Mouse (Mus musculus): ENCODE data around the gene Hsd11b1. TPM values are rescaled to one million over a fixed set of nuclear protein-coding genes. Genes with fewer than 3 reads are reported as not detected.

Hsd11b1 gene
- polyA plus RNA-seq, 1 experiment from 2014 or later = 3.0 TPM

DNA sequence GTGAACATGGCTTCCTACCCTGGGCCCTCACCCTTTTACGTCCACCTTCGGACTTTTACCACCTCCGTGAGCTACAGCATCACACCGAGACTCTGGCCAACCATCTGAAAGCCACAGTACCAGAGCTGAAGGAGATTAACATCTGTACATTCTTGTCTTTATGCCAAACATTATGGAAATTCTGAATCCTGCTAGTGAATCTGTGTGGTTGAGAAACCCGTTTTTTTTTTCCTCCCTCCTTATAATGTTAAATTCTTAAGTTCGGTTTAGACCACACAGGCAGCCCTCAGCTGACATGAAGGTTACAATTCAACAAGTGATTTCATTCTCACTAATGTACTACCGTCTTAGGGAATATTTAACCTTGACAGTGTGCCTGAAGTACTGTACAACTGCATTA, 28.9 kb downstream of the Hsd11b1 start:
- WGBS = 59% methylated on average over 7 of the region's 7 CpGs
- ATAC-seq (ENCODE audit: low FRiP score, low TSS enrichment) = no peak
- H3K27me3 ChIP-seq (ENCODE audit: control insufficient read depth, insufficient read depth, low read length) = no peaks in the 10 kb centered on the region
- TF ChIP-seq EP300 (optimal IDR thresholded peaks at IDR 0.05) (no peak), CTCF (IDR thresholded peaks at IDR 0.05; ENCODE audit: low read depth) (no peak)
- H3K9ac ChIP-seq (ENCODE audit: low read length) = no peak overlapping the region
- no peak for DNase-seq (ENCODE audit: low spot score)
- no peaks in the 10 kb centered on the region for H3K36me3 ChIP-seq (ENCODE audit: control insufficient read depth, insufficient read depth, low read length)
- no peak overlapping the region for H3K27ac ChIP-seq (replicated peaks)
- no peaks in the 10 kb centered on the region for H3K9me3 ChIP-seq (ENCODE audit: control insufficient read depth, low read length)
- H3K4me3 ChIP-seq (ENCODE audit: low read depth, low read length) = no peak overlapping the region
- H3K4me1 ChIP-seq (replicated peaks; ENCODE audit: control insufficient read depth, insufficient read depth) = no peaks in the 10 kb centered on the region
- H3K4me2 ChIP-seq (replicated peaks; ENCODE audit: low read depth) = no peak overlapping the region

DNA sequence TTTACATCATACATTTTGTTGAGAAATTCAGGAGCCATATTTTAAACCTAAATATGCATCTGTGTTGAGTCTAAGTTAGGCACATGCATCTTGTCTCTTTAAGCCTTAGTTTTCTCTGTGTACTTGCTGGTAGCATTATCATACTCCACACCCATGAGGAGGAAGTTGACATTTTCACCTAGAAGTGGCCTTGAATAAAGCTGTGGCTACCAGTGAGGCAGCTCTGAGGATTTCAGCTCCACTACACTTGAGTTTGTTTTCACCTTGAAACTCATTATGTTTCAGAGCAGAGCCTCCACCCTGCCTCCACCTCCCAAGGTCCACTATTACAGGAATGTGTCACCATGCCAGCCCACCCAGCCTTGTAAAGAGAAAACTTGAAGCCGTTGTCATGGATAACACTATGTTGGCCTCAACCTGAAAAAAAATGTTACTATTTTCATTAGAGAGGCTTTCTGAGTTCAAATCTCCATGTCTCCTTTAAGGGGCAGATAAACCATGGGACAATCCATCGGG, 29.7 kb downstream of the Hsd11b1 start:
- Histone ChIP-seq H3K9ac (ENCODE audit: low read length) (no peak overlapping the region), H3K4me1 (replicated peaks; ENCODE audit: control insufficient read depth, insufficient read depth) (no peaks in the 10 kb centered on the region), H3K4me3 (ENCODE audit: low read depth, low read length) (no peak overlapping the region), H3K9me3 (ENCODE audit: control insufficient read depth, low read length) (no peaks in the 10 kb centered on the region), H3K27ac (replicated peaks) (no peak overlapping the region), H3K36me3 (ENCODE audit: control insufficient read depth, insufficient read depth, low read length) (no peaks in the 10 kb centered on the region), H3K4me2 (replicated peaks; ENCODE audit: low read depth) (no peak overlapping the region), H3K27me3 (ENCODE audit: control insufficient read depth, insufficient read depth, low read length) (no peaks in the 10 kb centered on the region)
- TF ChIP-seq EP300 (optimal IDR thresholded peaks at IDR 0.05) (no peak), CTCF (IDR thresholded peaks at IDR 0.05; ENCODE audit: low read depth) (no peak)
- no peak for DNase-seq (ENCODE audit: low spot score)
- WGBS = 88% methylated on average over 2 of the region's 2 CpGs
- no peak for ATAC-seq (ENCODE audit: low FRiP score, low TSS enrichment)

DNA sequence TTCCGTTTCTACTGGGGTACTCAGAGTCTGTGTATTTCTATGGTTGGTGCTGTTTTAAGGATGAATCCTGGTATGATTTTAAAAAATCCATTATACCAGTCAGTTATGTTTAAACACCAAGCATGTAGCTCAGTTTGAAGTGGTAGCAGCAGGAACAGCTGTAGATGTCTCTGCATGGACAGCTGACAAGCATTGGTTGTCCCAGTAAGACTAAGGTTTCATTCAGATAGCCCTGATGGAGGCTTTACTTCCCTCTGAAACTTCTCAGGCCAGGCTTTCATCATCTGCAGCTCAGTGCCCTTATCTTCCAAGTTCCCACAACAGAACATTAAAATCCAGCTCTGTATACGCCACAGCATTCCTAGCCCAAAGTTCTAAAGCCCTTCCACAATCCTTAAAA, 31.1 kb downstream of the Hsd11b1 start:
- H3K27me3 ChIP-seq (ENCODE audit: control insufficient read depth, insufficient read depth, low read length) = no peaks in the 10 kb centered on the region
- no peaks in the 10 kb centered on the region for H3K36me3 ChIP-seq (ENCODE audit: control insufficient read depth, insufficient read depth, low read length)
- no peak overlapping the region for H3K4me2 ChIP-seq (replicated peaks; ENCODE audit: low read depth)
- no peak overlapping the region for H3K9ac ChIP-seq (ENCODE audit: low read length)
- no peaks in the 10 kb centered on the region for H3K9me3 ChIP-seq (ENCODE audit: control insufficient read depth, low read length)
- no peak for TF ChIP-seq CTCF (IDR thresholded peaks at IDR 0.05; ENCODE audit: low read depth)
- TF ChIP-seq EP300 (optimal IDR thresholded peaks at IDR 0.05) = no peak
- H3K4me1 ChIP-seq (replicated peaks; ENCODE audit: control insufficient read depth, insufficient read depth) = no peaks in the 10 kb centered on the region
- H3K4me3 ChIP-seq (ENCODE audit: low read depth, low read length) = no peak overlapping the region
- 75% methylated on average over 2 of the region's 2 CpGs for WGBS
- H3K27ac ChIP-seq (replicated peaks) = no peak overlapping the region
- ATAC-seq (ENCODE audit: low FRiP score, low TSS enrichment) (no peak), DNase-seq (ENCODE audit: low spot score) (no peak)

DNA sequence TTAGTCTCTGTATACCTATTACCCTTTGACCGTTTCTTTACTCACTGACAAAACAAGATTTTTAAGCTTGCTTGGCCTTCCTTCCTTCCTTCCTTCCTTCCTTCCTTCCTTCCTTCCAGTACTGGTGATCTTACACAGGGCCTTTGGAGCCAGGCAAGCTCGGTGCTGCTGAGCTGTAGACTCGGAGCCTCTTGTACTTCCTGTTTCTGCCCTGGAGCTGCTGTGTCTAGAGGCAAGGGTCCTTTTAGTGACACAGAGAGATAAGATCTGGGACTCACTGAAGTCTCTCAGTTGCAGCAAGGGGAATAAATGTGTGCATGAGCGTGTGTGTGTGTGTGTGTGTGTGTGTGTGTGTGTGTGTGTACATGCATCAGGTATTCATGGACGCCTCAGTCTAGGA, 32.9 kb downstream of the Hsd11b1 start:
- no peaks in the 10 kb centered on the region for H3K4me1 ChIP-seq (replicated peaks; ENCODE audit: control insufficient read depth, insufficient read depth)
- H3K36me3 ChIP-seq (ENCODE audit: control insufficient read depth, insufficient read depth, low read length) = no peaks in the 10 kb centered on the region
- no peaks in the 10 kb centered on the region for H3K9me3 ChIP-seq (ENCODE audit: control insufficient read depth, low read length)
- H3K4me3 ChIP-seq (ENCODE audit: low read depth, low read length) = no peak overlapping the region
- H3K9ac ChIP-seq (ENCODE audit: low read length) = no peak overlapping the region
- ATAC-seq (ENCODE audit: low FRiP score, low TSS enrichment) (no peak), DNase-seq (ENCODE audit: low spot score) (no peak)
- TF ChIP-seq CTCF (IDR thresholded peaks at IDR 0.05; ENCODE audit: low read depth) = no peak
- no peak for TF ChIP-seq EP300 (optimal IDR thresholded peaks at IDR 0.05)
- no peaks in the 10 kb centered on the region for H3K27me3 ChIP-seq (ENCODE audit: control insufficient read depth, insufficient read depth, low read length)
- no peak overlapping the region for H3K4me2 ChIP-seq (replicated peaks; ENCODE audit: low read depth)
- H3K27ac ChIP-seq (replicated peaks) = no peak overlapping the region
- WGBS = 47% methylated on average over 5 of the region's 5 CpGs

DNA sequence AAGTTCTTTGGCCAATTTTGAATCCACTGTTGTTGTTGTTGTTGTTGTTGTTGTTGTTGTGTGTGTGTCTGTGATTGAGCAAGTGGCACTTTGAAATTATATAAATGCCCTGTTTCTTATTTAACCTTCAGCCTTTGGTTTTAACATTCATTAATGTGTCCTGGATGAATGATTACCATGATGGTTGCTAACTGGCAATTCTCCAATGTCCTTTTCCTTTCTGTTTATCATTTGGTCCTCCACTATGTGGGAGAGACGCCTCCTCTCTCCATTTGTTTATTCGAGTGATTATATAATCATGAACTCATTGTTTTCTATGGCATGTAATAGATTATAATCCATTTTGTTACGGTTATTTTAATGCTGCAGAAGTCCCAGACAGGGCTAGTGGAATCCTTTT, 33.3 kb downstream of the Hsd11b1 start:
- Histone ChIP-seq H3K9me3 (ENCODE audit: control insufficient read depth, low read length) (no peaks in the 10 kb centered on the region), H3K27ac (replicated peaks) (no peak overlapping the region), H3K4me1 (replicated peaks; ENCODE audit: control insufficient read depth, insufficient read depth) (no peaks in the 10 kb centered on the region), H3K27me3 (ENCODE audit: control insufficient read depth, insufficient read depth, low read length) (no peaks in the 10 kb centered on the region), H3K9ac (ENCODE audit: low read length) (no peak overlapping the region), H3K4me3 (ENCODE audit: low read depth, low read length) (no peak overlapping the region), H3K36me3 (ENCODE audit: control insufficient read depth, insufficient read depth, low read length) (no peaks in the 10 kb centered on the region), H3K4me2 (replicated peaks; ENCODE audit: low read depth) (no peak overlapping the region)
- ATAC-seq (ENCODE audit: low FRiP score, low TSS enrichment) = no peak
- WGBS = 30% methylated on average over 3 of the region's 3 CpGs
- no peak for DNase-seq (ENCODE audit: low spot score)
- TF ChIP-seq EP300 (optimal IDR thresholded peaks at IDR 0.05) (no peak), CTCF (IDR thresholded peaks at IDR 0.05; ENCODE audit: low read depth) (no peak)

DNA sequence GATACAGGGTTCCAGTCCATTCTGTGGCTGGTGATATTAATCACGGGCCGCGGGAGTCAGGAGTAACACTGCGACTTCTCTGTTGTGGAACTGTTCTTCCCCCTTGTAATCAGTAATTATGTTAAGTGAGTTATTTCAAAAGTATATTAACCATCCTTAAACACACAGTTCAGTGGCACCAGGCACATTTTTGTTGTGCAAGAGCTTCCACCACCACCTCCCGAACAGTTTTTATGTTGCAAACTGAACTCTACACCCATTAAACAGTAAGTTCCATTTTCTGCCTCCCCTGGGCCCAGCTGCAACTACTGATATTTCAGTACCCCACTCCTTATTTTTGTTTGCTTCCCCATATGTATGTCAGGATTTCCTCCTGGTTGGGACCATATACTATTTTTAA, 34.3 kb downstream of the Hsd11b1 start:
- Histone ChIP-seq H3K4me3 (ENCODE audit: low read depth, low read length) (no peak overlapping the region), H3K36me3 (ENCODE audit: control insufficient read depth, insufficient read depth, low read length) (no peaks in the 10 kb centered on the region), H3K9me3 (ENCODE audit: control insufficient read depth, low read length) (no peaks in the 10 kb centered on the region), H3K4me1 (replicated peaks; ENCODE audit: control insufficient read depth, insufficient read depth) (no peaks in the 10 kb centered on the region), H3K27ac (replicated peaks) (no peak overlapping the region), H3K27me3 (ENCODE audit: control insufficient read depth, insufficient read depth, low read length) (no peaks in the 10 kb centered on the region), H3K9ac (ENCODE audit: low read length) (no peak overlapping the region), H3K4me2 (replicated peaks; ENCODE audit: low read depth) (no peak overlapping the region)
- 93% methylated on average over 5 of the region's 5 CpGs for WGBS
- no peak for ATAC-seq (ENCODE audit: low FRiP score, low TSS enrichment)
- no peak for DNase-seq (ENCODE audit: low spot score)
- no peak for TF ChIP-seq EP300 (optimal IDR thresholded peaks at IDR 0.05)
- no peak for TF ChIP-seq CTCF (IDR thresholded peaks at IDR 0.05; ENCODE audit: low read depth)
